Mouse (Mus musculus) hindbrain, embryonic 16.5 days (tissue): ENCODE results near the gene Cux2. TPM values are rescaled to one million over a fixed set of nuclear protein-coding genes. Genes with fewer than 3 reads are reported as not detected.

Experiments
- ATAC-seq: fragments of 200-750 bp; cut with Nextera tagmentation; 2 replicates; pipeline ENCODE4 v1.8.0; 2017; ENCODE audit warnings: moderate TSS enrichment, moderate library complexity
- H3K27ac ChIP-seq: fragments of 300-500 bp; sonication (generic); 2 replicates; pipeline ENCODE4 v1.5.1; 2014; ENCODE audit warnings: low read depth, mild to moderate bottlenecking, control low read depth, low read length, moderate library complexity
- H3K27me3 ChIP-seq: fragments of 300-500 bp; sonication (generic); replicated peaks from 2 replicates; pipeline ENCODE4 v1.6.1; 2014; ENCODE audit warnings: low read length; ENCODE audit not compliant: control insufficient read depth, insufficient read depth
- H3K36me3 ChIP-seq: fragments of 300-500 bp; sonication (generic); 2 replicates; pipeline ENCODE4 v1.6.1; 2014; ENCODE audit warnings: mild to moderate bottlenecking, low read length, moderate library complexity, mixed read lengths; ENCODE audit not compliant: control insufficient read depth, insufficient read depth
- H3K4me1 ChIP-seq: fragments of 300-500 bp; sonication (generic); 2 replicates; pipeline ENCODE4 v1.6.1; 2014; ENCODE audit warnings: low read depth, low read length; ENCODE audit not compliant: control insufficient read depth, insufficient read depth
- H3K4me2 ChIP-seq: fragments of 300-500 bp; sonication (generic); 2 replicates; pipeline ENCODE4 v1.6.1; 2014; ENCODE audit warnings: mild to moderate bottlenecking, low read length, control low read depth, moderate library complexity
- H3K4me3 ChIP-seq: fragments of 300-500 bp; sonication (generic); 2 replicates; pipeline ENCODE4 v1.5.1; 2014; ENCODE audit warnings: mild to moderate bottlenecking, low read length, control low read depth, moderate library complexity
- H3K9ac ChIP-seq: fragments of 300-500 bp; sonication (generic); 2 replicates; pipeline ENCODE4 v1.6.1; 2014; ENCODE audit warnings: low read depth, mild to moderate bottlenecking, control low read depth, low read length, moderate library complexity
- H3K9me3 ChIP-seq: fragments of 300-500 bp; sonication (generic); 2 replicates; pipeline ENCODE4 v1.6.1; 2014; ENCODE audit warnings: mild to moderate bottlenecking, low read length, moderate library complexity; ENCODE audit not compliant: control insufficient read depth
- WGBS: fragments of 180-500 bp; shearing (Covaris S2); extraction: QIAGEN DNeasy Blood & Tissue Kit; methylation state at CpG from one replicate; pipeline ENCODE4 v1.1.7; 2014; 5-methylcytosine and 5-hydroxymethylcytosine counted together
- polyA plus RNA-seq: library from polyadenylated mRNA; unstranded; fragments of >200 nt; fragmentation: Nextera tagmentation; extraction: Ambion mirVana; gene quantifications from 2 replicates; pipeline ENCODE4 v1.2.1, GENCODE M21; 2015

Gene Cux2
- polyA plus RNA-seq, 1 experiment from 2014 or later, result 16.7 TPM

DNA sequence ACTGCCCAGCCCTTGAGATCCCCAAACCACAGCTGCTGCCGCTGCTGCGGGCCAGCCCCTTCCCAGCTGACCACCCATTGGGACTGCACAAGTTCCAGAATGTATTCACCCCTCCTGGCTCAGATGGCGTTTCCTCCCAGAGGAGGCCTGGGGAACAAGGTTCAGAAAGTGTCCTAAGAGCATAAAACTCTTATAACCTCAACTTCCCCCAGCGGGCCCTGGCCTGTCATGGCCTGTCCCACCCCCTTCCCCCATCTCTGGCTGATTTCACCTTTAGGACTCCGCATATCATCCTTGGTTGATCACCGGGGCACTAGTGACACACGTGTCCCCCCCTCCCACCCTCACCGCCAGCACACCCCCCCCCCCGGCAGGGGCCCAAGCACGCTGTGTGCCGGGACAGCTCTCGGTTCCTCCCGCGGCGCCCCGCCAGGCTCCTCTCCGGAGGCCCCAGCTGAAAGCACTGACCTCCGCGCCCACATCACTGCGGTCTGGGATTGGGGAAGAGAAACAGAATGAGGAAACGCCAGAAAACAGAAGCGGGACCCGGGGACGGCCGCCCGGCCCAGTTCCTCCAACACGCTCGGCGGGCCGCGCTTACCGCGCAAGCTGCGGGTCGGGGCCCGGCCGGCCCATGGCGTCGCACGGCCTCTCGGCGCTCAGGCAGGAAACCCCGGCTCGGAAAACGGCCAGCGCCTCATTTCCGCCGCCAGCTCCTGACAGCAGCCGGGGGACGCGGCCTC, 213.8 kb downstream of the Cux2 start:
- H3K9me3 ChIP-seq, result no peaks in the 10 kb centered on the region
- peak; percentile 29 for ATAC-seq
- H3K4me2 ChIP-seq, result peak overlapping the region; percentile 94
- peaks cover 24% of the 10 kb centered on the region for H3K4me1 ChIP-seq
- under 1% methylated on average over 51 of the region's 51 CpGs for WGBS
- peak overlapping the region; percentile 83 for H3K4me3 ChIP-seq
- H3K36me3 ChIP-seq, result no peaks in the 10 kb centered on the region
- H3K9ac ChIP-seq, result peak overlapping the region; percentile 84
- peak overlapping the region; percentile 55 for H3K27ac ChIP-seq
- H3K27me3 ChIP-seq, result peaks cover 12% of the 10 kb centered on the region

DNA sequence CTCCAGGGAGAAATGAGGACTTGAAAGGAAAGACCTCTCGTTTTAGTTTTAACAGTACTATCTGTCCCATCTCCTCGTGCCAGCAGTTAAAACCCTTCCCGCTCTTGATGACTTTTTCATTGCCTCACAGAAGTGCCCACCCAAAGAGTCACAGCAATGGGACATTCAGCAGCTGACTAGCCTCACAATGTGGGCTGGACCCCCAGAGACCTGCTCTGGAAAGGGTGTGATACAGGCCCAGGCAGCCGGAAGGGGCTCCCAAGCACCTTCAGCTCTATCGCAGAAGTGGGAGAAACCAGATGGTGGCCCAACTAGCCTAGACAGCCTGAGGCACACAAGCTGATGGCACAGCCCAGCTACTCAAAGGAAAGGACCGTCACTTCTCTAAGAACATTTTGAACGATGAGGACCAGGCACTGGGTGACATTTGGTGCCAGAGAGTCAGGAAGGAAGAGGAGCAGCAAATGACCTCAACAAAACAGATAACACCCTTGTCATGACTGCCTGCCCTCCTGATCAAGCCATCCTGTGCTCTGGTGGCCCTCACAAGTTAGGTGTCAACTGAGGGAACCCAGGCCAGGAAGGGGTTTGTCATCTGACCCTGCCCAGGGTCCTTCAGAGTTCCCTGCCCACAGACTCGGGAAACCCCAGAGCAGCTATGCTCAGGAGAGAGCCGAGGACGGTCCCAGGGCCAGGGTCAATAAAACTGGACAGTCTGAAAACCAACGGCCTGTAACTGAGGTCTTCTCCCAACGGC, 214.7 kb downstream of the Cux2 start:
- Histone ChIP-seq H3K36me3 (no peaks in the 10 kb centered on the region), H3K4me1 (peaks cover 24% of the 10 kb centered on the region), H3K4me2 (peak overlapping the region; percentile 94), H3K9me3 (no peaks in the 10 kb centered on the region), H3K27ac (no peak overlapping the region), H3K27me3 (peaks cover 12% of the 10 kb centered on the region), H3K9ac (peak overlapping the region; percentile 84; the same call in 1 of the 2 replicates), H3K4me3 (peak overlapping the region; percentile 83)
- WGBS, result 44% methylated on average over 12 of the region's 12 CpGs
- no peak for ATAC-seq

DNA sequence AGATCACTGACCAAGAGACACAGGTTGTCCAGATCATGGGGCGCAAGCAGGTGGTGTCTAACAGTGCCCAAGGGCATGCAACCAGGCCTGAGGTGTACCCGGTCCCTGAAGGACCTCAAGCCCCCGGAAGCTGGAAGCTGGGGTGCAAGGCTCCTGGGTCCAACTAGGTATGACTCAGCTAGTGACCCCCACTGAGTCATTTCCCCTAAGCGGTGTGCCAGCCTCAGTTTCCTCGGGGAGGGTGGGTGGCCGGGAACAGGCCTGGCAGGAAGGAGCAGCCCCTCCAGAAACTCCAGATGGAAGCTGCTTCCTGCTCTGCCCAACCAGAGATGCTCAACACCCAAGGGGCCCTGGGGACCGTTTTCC, 215.7 kb downstream of the Cux2 start:
- 89% methylated on average over 7 of the region's 7 CpGs for WGBS
- H3K27ac ChIP-seq, result no peak overlapping the region
- H3K4me1 ChIP-seq, result peaks cover 28% of the 10 kb centered on the region
- no peaks in the 10 kb centered on the region for H3K9me3 ChIP-seq
- no peak overlapping the region for H3K9ac ChIP-seq
- peaks cover 12% of the 10 kb centered on the region for H3K27me3 ChIP-seq
- peak overlapping the region; percentile 8; the same call in 1 of the 2 replicates for H3K4me2 ChIP-seq
- no peak for ATAC-seq
- H3K36me3 ChIP-seq, result no peaks in the 10 kb centered on the region
- no peak overlapping the region for H3K4me3 ChIP-seq

DNA sequence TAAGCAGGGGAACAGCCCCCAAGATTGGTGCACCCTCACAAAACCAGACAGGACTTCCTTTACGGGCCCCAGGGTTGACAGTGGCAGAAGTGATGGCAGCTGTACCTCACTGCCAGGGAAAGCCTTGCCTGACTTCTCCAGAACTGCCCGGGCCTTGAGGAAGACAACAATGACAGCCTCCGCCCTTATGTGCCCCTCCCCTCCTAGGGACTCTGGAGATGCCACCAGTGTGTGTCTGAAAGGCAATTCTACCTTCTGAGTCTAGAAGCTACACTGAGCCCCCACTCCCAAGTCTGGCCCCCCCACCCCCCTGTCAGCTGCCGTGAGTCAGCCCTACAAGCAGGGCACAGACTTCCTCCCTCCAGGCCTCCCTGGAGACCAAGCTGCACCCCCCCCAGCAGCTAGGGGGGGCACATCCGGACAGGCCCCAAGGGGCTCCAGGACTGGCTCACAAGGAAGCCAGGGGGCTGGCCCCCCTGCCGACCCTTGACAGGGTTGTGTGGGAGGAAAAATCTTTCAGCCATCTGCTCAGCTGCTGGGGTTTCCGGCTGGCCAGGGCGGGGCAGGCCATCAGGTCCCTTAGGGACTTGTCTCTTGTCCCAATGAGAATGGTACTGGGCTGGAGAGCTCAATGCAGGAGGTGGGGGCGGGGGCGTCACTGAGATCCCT, 216.2 kb downstream of the Cux2 start:
- no peak overlapping the region for H3K4me3 ChIP-seq
- H3K9me3 ChIP-seq, result no peaks in the 10 kb centered on the region
- H3K27ac ChIP-seq, result no peak overlapping the region
- peaks cover 31% of the 10 kb centered on the region for H3K4me1 ChIP-seq
- H3K4me2 ChIP-seq, result 0 out of 2 replicates have a peak overlapping the region, but pooled peaks have one; percentile 8
- H3K36me3 ChIP-seq, result no peaks in the 10 kb centered on the region
- ATAC-seq, result no peak
- peaks cover 9% of the 10 kb centered on the region for H3K27me3 ChIP-seq
- peak overlapping the region; percentile 29; the same call in 1 of the 2 replicates for H3K9ac ChIP-seq
- 48% methylated on average over 10 of the region's 10 CpGs for WGBS

DNA sequence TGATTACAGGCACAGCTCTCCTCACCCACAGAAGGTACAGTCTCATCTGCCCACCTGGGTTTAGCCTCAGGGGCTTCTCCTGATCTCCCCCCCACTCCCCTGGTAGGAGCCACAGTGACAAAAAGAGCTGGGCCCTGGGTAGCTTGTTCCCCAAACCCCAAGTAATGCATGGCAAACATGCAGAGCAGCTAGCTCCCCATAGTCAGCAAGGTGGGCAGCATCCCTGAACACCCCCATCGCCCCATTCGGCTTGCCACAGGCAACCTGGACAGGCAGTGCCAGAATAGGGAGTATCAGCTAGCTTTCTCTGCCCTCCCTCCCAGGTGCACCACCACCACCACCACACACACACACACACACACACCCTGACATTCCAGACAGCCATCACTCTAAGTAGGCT, 216.7 kb downstream of the Cux2 start:
- H3K36me3 ChIP-seq, result no peaks in the 10 kb centered on the region
- ATAC-seq, result no peak
- no peak overlapping the region for H3K4me3 ChIP-seq
- no peak overlapping the region for H3K27ac ChIP-seq
- H3K4me1 ChIP-seq, result peaks cover 31% of the 10 kb centered on the region
- H3K27me3 ChIP-seq, result peaks cover 9% of the 10 kb centered on the region
- peak overlapping the region; percentile 29; the same call in 1 of the 2 replicates for H3K9ac ChIP-seq
- no peak overlapping the region for H3K4me2 ChIP-seq
- 100% methylated on average over 2 of the region's 2 CpGs for WGBS
- H3K9me3 ChIP-seq, result no peaks in the 10 kb centered on the region

DNA sequence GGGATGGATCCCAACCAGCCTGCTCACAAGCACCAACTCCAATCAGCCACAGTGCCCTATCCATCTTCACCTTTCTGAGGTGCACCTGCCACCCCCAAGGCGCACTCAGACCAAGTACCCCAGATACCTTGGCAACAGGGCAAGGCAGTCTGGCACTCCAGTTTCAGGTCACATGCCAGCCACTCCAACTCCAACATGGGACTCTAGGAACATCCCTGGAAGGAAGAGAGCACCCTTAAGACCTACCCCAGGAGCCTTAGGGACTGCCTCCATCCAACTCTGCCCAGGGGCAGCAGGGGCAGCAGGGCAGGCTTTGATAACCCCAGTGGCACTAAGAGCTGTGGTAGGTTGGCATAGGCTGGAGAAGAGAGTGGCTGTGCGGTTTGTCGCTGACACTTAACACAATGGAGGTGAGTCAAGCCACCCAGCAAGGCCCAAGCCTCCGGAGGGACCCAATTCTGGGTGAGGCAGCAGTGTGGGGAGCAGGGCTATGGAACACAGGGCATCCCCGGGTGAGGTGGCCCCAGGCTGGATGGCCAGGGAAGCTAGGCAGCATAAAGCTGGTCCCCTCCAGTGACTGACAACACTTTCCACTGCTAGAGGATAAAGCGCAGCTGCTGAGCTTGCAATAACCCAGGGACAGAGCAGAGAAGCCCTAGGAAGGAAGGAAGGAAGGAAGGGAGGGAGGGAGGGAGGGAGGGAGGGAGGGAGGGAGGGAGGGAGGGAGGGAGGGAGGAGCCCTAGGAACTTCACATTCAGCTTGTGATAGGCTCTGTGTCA, 217.3 kb downstream of the Cux2 start:
- no peak for ATAC-seq
- Histone ChIP-seq H3K9me3 (no peaks in the 10 kb centered on the region), H3K27me3 (peaks cover 7% of the 10 kb centered on the region), H3K9ac (no peak overlapping the region), H3K4me1 (peaks cover 31% of the 10 kb centered on the region), H3K4me3 (no peak overlapping the region), H3K4me2 (no peak overlapping the region), H3K36me3 (no peaks in the 10 kb centered on the region), H3K27ac (no peak overlapping the region)
- WGBS, result 78% methylated on average over 6 of the region's 6 CpGs

DNA sequence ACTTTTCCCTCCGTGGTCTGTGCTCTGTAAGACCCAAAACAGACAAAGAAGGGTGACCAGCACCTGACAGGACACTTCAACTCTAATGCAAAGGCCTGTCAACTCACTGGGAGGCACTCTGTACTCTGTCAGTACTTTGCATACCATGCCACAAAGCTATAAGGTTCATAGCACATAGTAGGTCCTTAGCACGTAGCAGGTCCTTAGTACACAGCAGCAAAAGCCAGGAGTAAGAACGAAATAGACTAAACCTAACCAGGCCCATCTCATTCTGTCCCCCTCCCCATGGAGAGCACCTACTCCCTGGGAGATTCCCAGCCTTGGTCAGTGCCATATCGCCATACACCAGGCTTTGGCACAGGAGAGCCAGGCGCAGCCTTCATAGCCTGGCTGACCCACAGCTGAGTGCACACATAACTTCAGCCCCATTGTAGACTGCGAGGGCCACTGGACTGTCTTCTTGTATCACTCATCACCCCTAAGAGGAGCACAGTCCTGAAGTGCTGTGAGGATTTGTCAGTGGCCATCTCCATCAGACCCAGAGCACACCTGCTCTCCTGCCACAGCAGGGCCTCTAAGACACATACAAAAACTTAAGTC, 218.8 kb downstream of the Cux2 start:
- no peak for ATAC-seq
- H3K9ac ChIP-seq, result no peak overlapping the region
- no peak overlapping the region for H3K4me3 ChIP-seq
- no peaks in the 10 kb centered on the region for H3K9me3 ChIP-seq
- peaks cover 25% of the 10 kb centered on the region for H3K4me1 ChIP-seq
- no peak overlapping the region for H3K4me2 ChIP-seq
- H3K36me3 ChIP-seq, result no peaks in the 10 kb centered on the region
- H3K27ac ChIP-seq, result no peak overlapping the region
- WGBS, result 92% methylated on average over 6 of the region's 6 CpGs
- H3K27me3 ChIP-seq, result no peaks in the 10 kb centered on the region; the same call in 1 of the 2 replicates
